Mouse (Mus musculus) leukemia stem cell, adult 10-12 weeks (primary cell): ENCODE data around the gene Olfr398. TPM values are rescaled to one million over a fixed set of nuclear protein-coding genes. Genes with fewer than 3 reads are reported as not detected.

Source experiments
- polyA plus RNA-seq: library from polyadenylated mRNA; stranded (reverse); fragments of >175 nt; gene quantifications from 2 replicates; pipeline ENCODE4 v1.2.3, GENCODE M21; 2012; ENCODE audit warnings: low replicate concordance

Olfr398 gene
- polyA plus RNA-seq: not detected in 2 replicates

GRCm38 (mm10) chr11:73990307-73990706 is at the start of gene Olfr398:
Olfr398 (minus strand) TSS chr11:73990407.

GRCm38 (mm10) chr11:73960517-73960916 is 29.7 kb downstream of the Olfr398 start, which contains the start of gene Olfr397:
Olfr397 (plus strand) TSS chr11:73960817.

GRCm38 (mm10) chr11:73936377-73936776 is 53.8 kb downstream of the Olfr398 start, which contains the start of gene Olfr23:
Olfr23 (plus strand) TSS chr11:73936677.

Other genes with a start within 250 kb of the Olfr398 start
- gene Olfr389, start 209.7 kb downstream of the Olfr398 start, polyA plus RNA-seq: not detected in 2 replicates
- not detected in 2 replicates for gene Olfr390, start 207.4 kb downstream of the Olfr398 start, polyA plus RNA-seq
- not detected in 2 replicates for gene Olfr391-ps, start 187.4 kb downstream of the Olfr398 start, polyA plus RNA-seq
- not detected in 2 replicates for gene Olfr392, start 173.4 kb downstream of the Olfr398 start, polyA plus RNA-seq
- not detected in 2 replicates for gene Olfr393, start 139.0 kb downstream of the Olfr398 start, polyA plus RNA-seq
- not detected in 2 replicates for gene Olfr394, start 99.6 kb downstream of the Olfr398 start, polyA plus RNA-seq
- not detected in 2 replicates for gene Olfr395, start 81.1 kb downstream of the Olfr398 start, polyA plus RNA-seq
- gene Olfr23, start 53.7 kb downstream of the Olfr398 start, polyA plus RNA-seq: not detected in 2 replicates
- gene Olfr397, start 29.6 kb downstream of the Olfr398 start, polyA plus RNA-seq: not detected in 2 replicates
- not detected in 2 replicates for gene Olfr139, start 66.1 kb upstream of the Olfr398 start, polyA plus RNA-seq
- gene Olfr399, start 66.2 kb upstream of the Olfr398 start, polyA plus RNA-seq: 0.18 TPM in 1 of 2 replicates, not detected in the other
- gene Zfp616, start 79.5 kb upstream of the Olfr398 start, polyA plus RNA-seq: 0.06 TPM in 1 of 2 replicates, not detected in the other
- gene Olfr401, start 123.3 kb upstream of the Olfr398 start, polyA plus RNA-seq: not detected in 2 replicates
- not detected in 2 replicates for gene Olfr402, start 163.1 kb upstream of the Olfr398 start, polyA plus RNA-seq
- gene Olfr403, start 195.8 kb upstream of the Olfr398 start, polyA plus RNA-seq: not detected in 2 replicates
- not detected in 2 replicates for gene Olfr43, start 221.0 kb upstream of the Olfr398 start, polyA plus RNA-seq